Mouse (Mus musculus) thymus, adult 2 months (tissue): ENCODE results near the gene Slc22a18. TPM values are rescaled to one million over a fixed set of nuclear protein-coding genes. Genes with fewer than 3 reads are reported as not detected.

Experiments used
- DNase-seq: peaks from one replicate; pipeline ENCODE4 v3.0.0; 2021
- H3K27ac ChIP-seq: fragments of 200-500 bp; 2 replicates; pipeline ENCODE4 v1.5.1; 2012; ENCODE audit warnings: low read length, control low read depth; ENCODE audit not compliant: control insufficient read depth, insufficient read depth
- H3K27me3 ChIP-seq: fragments of 200-500 bp; 2 replicates; pipeline ENCODE4 v1.6.1; 2012; ENCODE audit warnings: mild to moderate bottlenecking, low read length, moderate library complexity, mixed read lengths; ENCODE audit not compliant: control insufficient read depth, insufficient read depth
- H3K36me3 ChIP-seq: fragments of 200-500 bp; 2 replicates; pipeline ENCODE4 v1.6.1; 2012; ENCODE audit warnings: mild to moderate bottlenecking, low read length, moderate library complexity; ENCODE audit not compliant: control insufficient read depth, insufficient read depth
- H3K4me1 ChIP-seq: fragments of 200-500 bp; replicated peaks from 2 replicates; pipeline ENCODE4 v1.6.1; 2012; ENCODE audit warnings: low read length; ENCODE audit not compliant: control insufficient read depth, insufficient read depth
- H3K4me3 ChIP-seq: fragments of 200-500 bp; 2 replicates; pipeline ENCODE4 v1.5.1; 2012; ENCODE audit warnings: mild to moderate bottlenecking, low read length, control low read depth, moderate library complexity; ENCODE audit not compliant: control insufficient read depth, insufficient read depth
- CTCF ChIP-seq: fragments of 200-500 bp; IDR thresholded peaks from 2 replicates; pipeline ENCODE4 v1.5.1; 2012; ENCODE audit warnings: mild to moderate bottlenecking, control low read depth, low read length, moderate library complexity, borderline replicate concordance; ENCODE audit not compliant: control insufficient read depth, poor library complexity, insufficient read depth; ENCODE audit errors: extremely low read depth
- POLR2A ChIP-seq: fragments of 200-500 bp; IDR thresholded peaks from 2 replicates; pipeline ENCODE4 v1.6.1; 2012; ENCODE audit warnings: mild to moderate bottlenecking, low read length, control low read depth, moderate library complexity; ENCODE audit not compliant: control insufficient read depth, poor library complexity, insufficient read depth; ENCODE audit errors: extremely low read depth
- WGBS: fragments of 180-500 bp; shearing (Covaris S2); methylation state at CpG from one replicate; pipeline ENCODE4 v1.1.7; 2018; 5-methylcytosine and 5-hydroxymethylcytosine counted together
- polyA plus RNA-seq: library from polyadenylated mRNA; depleted of rRNA; stranded (reverse); fragments of >200 nt; gene quantifications from 2 replicates; pipeline ENCODE4 v1.2.3, GENCODE M21; 2012

The Slc22a18 gene
- polyA plus RNA-seq, 1 experiment = 8.0 TPM

GRCm38 (mm10) chr7:143502418-143503200 is 29.1 kb downstream of the Slc22a18 start, which contains the start of gene Phlda2:
Gene Phlda2, minus strand, starts transcription at chr7:143503150.
- TF ChIP-seq CTCF = no peak
- no peak for TF ChIP-seq POLR2A
- Histone ChIP-seq H3K27ac (no peak within 1 kb of the TSS), H3K27me3 (peaks cover 13% of the 10 kb centered on the region; the same call in 1 of the 2 replicates), H3K36me3 (no peaks in the 10 kb centered on the region), H3K4me3 (peak within 1 kb of the TSS; percentile 3; the same call in 1 of the 2 replicates), H3K4me1 (peaks cover 6% of the 10 kb centered on the region; the same call in 1 of the 2 replicates)
- 3% methylated on average over 51 of the region's 51 CpGs for WGBS
- no peak for DNase-seq

GRCm38 (mm10) chr7:143503926-143504325 is 30.4 kb downstream of the Slc22a18 start:
- no peak overlapping the region for H3K27ac ChIP-seq
- 95% methylated on average over 6 of the region's 6 CpGs for WGBS
- H3K27me3 ChIP-seq = peaks cover 13% of the 10 kb centered on the region; the same call in 1 of the 2 replicates
- H3K36me3 ChIP-seq = no peaks in the 10 kb centered on the region
- no peak for TF ChIP-seq CTCF
- no peak for TF ChIP-seq POLR2A
- no peak overlapping the region for H3K4me3 ChIP-seq
- peaks cover 6% of the 10 kb centered on the region; the same call in 1 of the 2 replicates for H3K4me1 ChIP-seq
- DNase-seq = no peak

- TF ChIP-seq CTCF = no peak
- TF ChIP-seq POLR2A = no peak
- H3K4me3 ChIP-seq = no peak overlapping the region
- DNase-seq = no peak
- no peaks in the 10 kb centered on the region for H3K36me3 ChIP-seq
- peaks cover 13% of the 10 kb centered on the region; the same call in 1 of the 2 replicates for H3K27me3 ChIP-seq
- no peak overlapping the region for H3K27ac ChIP-seq
- WGBS = 84% methylated on average over 2 of the region's 2 CpGs
- H3K4me1 ChIP-seq = peaks cover 6% of the 10 kb centered on the region; the same call in 1 of the 2 replicates
Measured at GRCm38 (mm10) chr7:143505411-143505810, 31.9 kb downstream of the Slc22a18 start.

- WGBS = 29% methylated on average over 11 of the region's 11 CpGs
- Histone ChIP-seq H3K27ac (no peak overlapping the region), H3K4me1 (peaks cover 6% of the 10 kb centered on the region; the same call in 1 of the 2 replicates), H3K4me3 (no peak overlapping the region), H3K27me3 (peaks cover 13% of the 10 kb centered on the region; the same call in 1 of the 2 replicates), H3K36me3 (no peaks in the 10 kb centered on the region)
- TF ChIP-seq POLR2A (no peak), CTCF (peak; percentile 44; the same call in 1 of the 2 replicates)
- peak; percentile 82 for DNase-seq
Measured at GRCm38 (mm10) chr7:143505823-143506222, 32.3 kb downstream of the Slc22a18 start.

GRCm38 (mm10) chr7:143506271-143506670 is 32.7 kb downstream of the Slc22a18 start:
- TF ChIP-seq CTCF (no peak), POLR2A (no peak)
- no peaks in the 10 kb centered on the region for H3K36me3 ChIP-seq
- no peak for DNase-seq
- peaks cover 6% of the 10 kb centered on the region; the same call in 1 of the 2 replicates for H3K4me1 ChIP-seq
- H3K27me3 ChIP-seq = peaks cover 13% of the 10 kb centered on the region; the same call in 1 of the 2 replicates
- H3K27ac ChIP-seq = no peak overlapping the region
- no peak overlapping the region for H3K4me3 ChIP-seq
- WGBS = 72% methylated on average over 7 of the region's 7 CpGs

GRCm38 (mm10) chr7:143506675-143507074 is 33.1 kb downstream of the Slc22a18 start:
- H3K4me3 ChIP-seq = no peak overlapping the region

More at GRCm38 (mm10) chr7:143506675-143507074, 33.1 kb downstream of the Slc22a18 start:
- H3K36me3 ChIP-seq = no peaks in the 10 kb centered on the region
- peaks cover 13% of the 10 kb centered on the region; the same call in 1 of the 2 replicates for H3K27me3 ChIP-seq
- DNase-seq = peak; percentile 67
- H3K4me1 ChIP-seq = peaks cover 6% of the 10 kb centered on the region; the same call in 1 of the 2 replicates
- no peak overlapping the region for H3K27ac ChIP-seq
- TF ChIP-seq CTCF (no peak), POLR2A (no peak)
- 44% methylated on average over 7 of the region's 7 CpGs for WGBS
